Mouse (Mus musculus): ENCODE results near the gene Shc4. TPM values are rescaled to one million over a fixed set of nuclear protein-coding genes. Genes with fewer than 3 reads are reported as not detected.

Shc4 gene
- polyA plus RNA-seq, 1 experiment from 2014 or later, result 0.64 TPM

DNA sequence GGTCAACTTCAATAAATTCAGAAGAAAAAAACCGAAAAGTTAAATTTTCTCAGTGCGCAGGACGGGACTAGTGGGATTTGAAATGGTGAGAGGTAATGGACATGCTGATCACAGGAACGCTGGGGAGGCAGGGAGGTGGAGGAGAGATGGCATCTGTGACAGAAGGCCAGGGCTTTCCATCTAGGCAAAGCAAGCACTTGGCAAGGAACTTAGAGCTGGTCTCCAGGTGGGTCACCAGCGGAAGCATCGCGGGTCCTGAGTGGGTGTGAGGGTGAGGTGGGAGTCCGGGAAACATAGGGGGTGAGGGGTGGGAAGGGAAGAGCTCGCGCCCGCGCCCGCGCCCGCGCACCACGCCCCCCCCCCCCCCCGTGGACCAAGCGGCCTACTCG lies 51.4 kb downstream of the Shc4 start:
- Histone ChIP-seq H3K9me3 (replicated peaks; ENCODE audit: control insufficient read depth, low read length) (no peaks in the 10 kb centered on the region), H3K4me1 (ENCODE audit: control insufficient read depth, low read depth, low read length) (peaks cover 20% of the 10 kb centered on the region), H3K9ac (ENCODE audit: low read depth, low read length) (peak overlapping the region; percentile 80), H3K4me2 (ENCODE audit: low read depth, low read length) (peak overlapping the region; percentile 84), H3K4me3 (ENCODE audit: low read depth, low read length) (peak overlapping the region; percentile 80), H3K27ac (ENCODE audit: low read length) (peak overlapping the region; percentile 93), H3K36me3 (ENCODE audit: control insufficient read depth, insufficient read depth) (no peaks in the 10 kb centered on the region), H3K27me3 (ENCODE audit: control insufficient read depth, insufficient read depth, low read depth, low read length) (no peaks in the 10 kb centered on the region)
- 19% methylated on average over 12 of the region's 20 CpGs for WGBS (ENCODE audit: insufficient replicate concordance)
- peak; percentile 25; the same call in 1 of the 2 replicates for ATAC-seq (ENCODE audit: low read depth)

DNA sequence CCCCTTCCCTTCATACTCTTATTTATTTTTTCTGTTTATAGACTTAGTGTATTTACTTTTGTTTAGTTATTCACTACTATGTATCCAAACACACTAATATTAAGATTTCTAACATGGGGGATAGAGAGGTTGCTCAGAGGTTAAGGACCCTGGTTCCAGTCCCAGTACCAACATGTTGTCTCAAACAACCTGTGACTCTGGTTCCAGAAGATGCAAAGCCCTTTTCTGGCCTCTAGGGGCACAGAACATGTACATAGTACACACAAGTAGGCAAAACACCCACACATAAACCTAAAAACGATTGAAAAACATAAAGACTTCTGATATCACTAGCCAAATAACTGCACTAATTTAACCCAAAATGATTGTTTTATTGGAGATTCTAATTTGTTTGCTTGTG lies 53.1 kb downstream of the Shc4 start:
- Histone ChIP-seq H3K9ac (ENCODE audit: low read depth, low read length) (no peak overlapping the region), H3K9me3 (replicated peaks; ENCODE audit: control insufficient read depth, low read length) (no peaks in the 10 kb centered on the region), H3K27ac (ENCODE audit: low read length) (no peak overlapping the region), H3K4me1 (ENCODE audit: control insufficient read depth, low read depth, low read length) (peaks cover 32% of the 10 kb centered on the region), H3K4me2 (ENCODE audit: low read depth, low read length) (no peak overlapping the region), H3K27me3 (ENCODE audit: control insufficient read depth, insufficient read depth, low read depth, low read length) (no peaks in the 10 kb centered on the region), H3K4me3 (ENCODE audit: low read depth, low read length) (no peak overlapping the region), H3K36me3 (ENCODE audit: control insufficient read depth, insufficient read depth) (no peaks in the 10 kb centered on the region)
- WGBS (ENCODE audit: insufficient replicate concordance), result 35% methylated on average over 1 of the region's 1 CpGs
- ATAC-seq (ENCODE audit: low read depth), result no peak

DNA sequence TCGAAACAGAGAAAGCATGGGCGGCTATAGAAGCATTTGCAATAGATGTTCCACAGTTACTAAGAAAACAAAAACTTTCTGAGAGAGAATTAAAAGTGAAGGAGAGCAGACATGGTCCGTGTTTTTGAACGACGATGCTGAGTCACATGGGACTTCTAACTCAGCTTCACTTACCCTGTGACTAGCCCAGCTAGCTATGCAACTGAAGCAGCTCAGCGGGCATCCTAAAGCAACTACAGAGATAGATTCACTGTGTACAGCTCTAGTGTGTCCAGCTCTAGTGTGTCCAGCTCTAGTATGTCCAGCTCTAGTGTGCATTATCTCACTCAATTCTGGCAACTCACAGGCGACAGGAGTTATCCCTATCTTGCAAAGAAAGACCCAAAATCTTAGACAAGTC lies 56.2 kb downstream of the Shc4 start:
- ATAC-seq (ENCODE audit: low read depth), result no peak
- H3K4me2 ChIP-seq (ENCODE audit: low read depth, low read length), result peak overlapping the region; percentile 49

DNA sequence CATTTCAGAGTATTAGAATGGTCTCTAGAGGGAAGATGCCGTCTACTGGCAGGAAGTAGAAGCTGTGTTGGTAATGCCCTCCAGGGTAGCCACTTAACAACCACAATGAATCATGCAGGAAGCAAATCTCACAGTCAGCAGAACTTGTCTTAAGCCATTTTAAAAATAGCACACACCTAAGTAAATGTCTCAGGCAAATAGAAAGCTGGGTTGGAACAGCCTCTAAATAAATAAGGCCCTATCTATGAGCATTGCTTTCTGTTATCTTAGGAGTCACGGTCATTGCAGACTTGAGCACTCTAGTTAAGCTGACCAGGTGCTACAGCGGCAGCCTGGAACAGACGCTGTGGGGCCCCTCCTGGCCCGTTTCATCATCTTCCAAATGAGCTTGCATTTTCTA lies 56.8 kb downstream of the Shc4 start:
- H3K4me1 ChIP-seq (ENCODE audit: control insufficient read depth, low read depth, low read length), result peaks cover 53% of the 10 kb centered on the region
- H3K36me3 ChIP-seq (ENCODE audit: control insufficient read depth, insufficient read depth), result no peaks in the 10 kb centered on the region

More for the DNA sequence above, 56.2 kb downstream of the Shc4 start:
- WGBS (ENCODE audit: insufficient replicate concordance), result 56% methylated on average over 7 of the region's 7 CpGs
- H3K27ac ChIP-seq (ENCODE audit: low read length), result peak overlapping the region; percentile 86
- H3K9me3 ChIP-seq (replicated peaks; ENCODE audit: control insufficient read depth, low read length), result no peaks in the 10 kb centered on the region
- no peak overlapping the region for H3K9ac ChIP-seq (ENCODE audit: low read depth, low read length)
- H3K4me3 ChIP-seq (ENCODE audit: low read depth, low read length), result no peak overlapping the region
- H3K27me3 ChIP-seq (ENCODE audit: control insufficient read depth, insufficient read depth, low read depth, low read length), result no peaks in the 10 kb centered on the region
- H3K36me3 ChIP-seq (ENCODE audit: control insufficient read depth, insufficient read depth), result no peaks in the 10 kb centered on the region
- H3K4me1 ChIP-seq (ENCODE audit: control insufficient read depth, low read depth, low read length), result peaks cover 52% of the 10 kb centered on the region

DNA sequence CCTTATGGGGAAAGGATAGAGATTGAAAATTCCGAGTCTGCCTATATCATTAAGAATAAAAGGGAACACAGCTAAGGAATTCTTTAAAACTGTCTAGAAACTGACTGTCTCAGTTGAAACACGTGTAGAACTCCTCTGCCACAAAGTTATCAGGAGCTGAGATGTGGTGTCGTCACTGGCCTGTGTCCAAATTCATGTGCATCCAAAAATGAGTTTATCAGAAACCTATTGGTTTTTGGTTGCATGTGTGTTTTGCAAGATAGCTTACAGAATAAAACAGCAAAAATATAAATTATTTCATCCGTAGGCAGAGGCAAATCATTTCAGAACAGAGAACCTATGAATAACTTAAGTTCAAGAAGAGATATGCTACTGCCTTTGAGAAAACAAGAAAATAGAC lies 57.3 kb downstream of the Shc4 start:
- H3K36me3 ChIP-seq (ENCODE audit: control insufficient read depth, insufficient read depth), result no peaks in the 10 kb centered on the region
- H3K4me1 ChIP-seq (ENCODE audit: control insufficient read depth, low read depth, low read length), result peaks cover 54% of the 10 kb centered on the region
- H3K9ac ChIP-seq (ENCODE audit: low read depth, low read length), result no peak overlapping the region
- peak overlapping the region; percentile 49; the same call in 1 of the 2 replicates for H3K4me2 ChIP-seq (ENCODE audit: low read depth, low read length)
- ATAC-seq (ENCODE audit: low read depth), result peak; percentile 45
- peak overlapping the region; percentile 86 for H3K27ac ChIP-seq (ENCODE audit: low read length)
- H3K9me3 ChIP-seq (replicated peaks; ENCODE audit: control insufficient read depth, low read length), result no peaks in the 10 kb centered on the region
- H3K4me3 ChIP-seq (ENCODE audit: low read depth, low read length), result no peak overlapping the region
- WGBS (ENCODE audit: insufficient replicate concordance), result 23% methylated on average over 4 of the region's 4 CpGs
- no peaks in the 10 kb centered on the region for H3K27me3 ChIP-seq (ENCODE audit: control insufficient read depth, insufficient read depth, low read depth, low read length)

More for the DNA sequence above, 56.8 kb downstream of the Shc4 start:
- no peaks in the 10 kb centered on the region for H3K27me3 ChIP-seq (ENCODE audit: control insufficient read depth, insufficient read depth, low read depth, low read length)
- peak overlapping the region; percentile 49 for H3K4me2 ChIP-seq (ENCODE audit: low read depth, low read length)
- ATAC-seq (ENCODE audit: low read depth), result peak; percentile 76
- no peaks in the 10 kb centered on the region for H3K9me3 ChIP-seq (replicated peaks; ENCODE audit: control insufficient read depth, low read length)
- peak overlapping the region; percentile 86 for H3K27ac ChIP-seq (ENCODE audit: low read length)
- 0 out of 2 replicates have a peak overlapping the region, but pooled peaks have one; percentile 3 for H3K4me3 ChIP-seq (ENCODE audit: low read depth, low read length)
- H3K9ac ChIP-seq (ENCODE audit: low read depth, low read length), result no peak overlapping the region
- 3% methylated on average over 5 of the region's 5 CpGs for WGBS (ENCODE audit: insufficient replicate concordance)

DNA sequence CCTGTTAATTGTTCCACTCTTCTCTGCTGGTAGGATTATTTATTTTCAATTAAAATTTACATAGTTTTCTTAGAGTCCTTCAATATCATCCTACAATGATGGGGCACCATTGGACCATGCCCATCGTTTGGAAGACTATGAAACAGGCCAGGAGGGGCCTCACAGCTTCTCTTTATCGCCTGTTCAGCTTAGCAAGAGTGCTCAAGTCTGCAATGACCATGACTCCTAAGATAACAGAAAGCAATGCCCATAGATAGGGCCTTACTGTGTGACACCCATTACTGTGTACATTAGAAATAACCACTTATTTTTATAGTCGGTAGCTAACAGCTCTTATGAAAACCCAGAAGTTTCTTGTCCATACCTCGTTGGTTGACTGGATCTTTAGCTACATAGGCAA lies 58.0 kb downstream of the Shc4 start:
- WGBS (ENCODE audit: insufficient replicate concordance), result 31% methylated on average over 4 of the region's 4 CpGs
- ATAC-seq (ENCODE audit: low read depth), result peak; percentile 90
- H3K36me3 ChIP-seq (ENCODE audit: control insufficient read depth, insufficient read depth), result no peaks in the 10 kb centered on the region
- H3K4me2 ChIP-seq (ENCODE audit: low read depth, low read length), result peak overlapping the region; percentile 30
- no peaks in the 10 kb centered on the region for H3K9me3 ChIP-seq (replicated peaks; ENCODE audit: control insufficient read depth, low read length)
- H3K9ac ChIP-seq (ENCODE audit: low read depth, low read length), result no peak overlapping the region
- H3K27me3 ChIP-seq (ENCODE audit: control insufficient read depth, insufficient read depth, low read depth, low read length), result no peaks in the 10 kb centered on the region
- H3K4me3 ChIP-seq (ENCODE audit: low read depth, low read length), result no peak overlapping the region
- peak overlapping the region; percentile 73 for H3K27ac ChIP-seq (ENCODE audit: low read length)
- peaks cover 57% of the 10 kb centered on the region for H3K4me1 ChIP-seq (ENCODE audit: control insufficient read depth, low read depth, low read length)

DNA sequence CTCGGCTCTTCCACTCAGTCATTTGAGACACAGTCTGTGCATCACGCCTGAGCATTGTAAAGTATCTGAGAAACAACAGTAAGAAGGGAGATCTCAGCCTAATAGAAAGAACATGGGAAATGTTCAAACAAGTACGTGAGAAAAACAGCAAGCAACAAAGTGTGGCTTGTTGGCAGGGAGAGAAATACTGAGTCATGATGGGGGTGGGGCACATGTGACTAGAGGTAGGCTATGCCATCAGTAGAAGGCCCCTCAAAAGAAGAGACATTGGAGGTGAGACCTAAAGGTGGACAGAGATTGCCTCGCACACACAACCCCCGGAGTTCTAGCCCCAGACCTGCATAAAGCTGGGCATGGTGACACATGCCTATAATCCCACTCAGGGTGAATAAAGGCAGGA lies 58.7 kb downstream of the Shc4 start:
- 70% methylated on average over 5 of the region's 5 CpGs for WGBS (ENCODE audit: insufficient replicate concordance)
- Histone ChIP-seq H3K4me2 (ENCODE audit: low read depth, low read length) (no peak overlapping the region), H3K9ac (ENCODE audit: low read depth, low read length) (no peak overlapping the region), H3K4me1 (ENCODE audit: control insufficient read depth, low read depth, low read length) (peaks cover 64% of the 10 kb centered on the region), H3K9me3 (replicated peaks; ENCODE audit: control insufficient read depth, low read length) (no peaks in the 10 kb centered on the region), H3K27ac (ENCODE audit: low read length) (peak overlapping the region; percentile 75), H3K27me3 (ENCODE audit: control insufficient read depth, insufficient read depth, low read depth, low read length) (no peaks in the 10 kb centered on the region), H3K4me3 (ENCODE audit: low read depth, low read length) (no peak overlapping the region), H3K36me3 (ENCODE audit: control insufficient read depth, insufficient read depth) (no peaks in the 10 kb centered on the region)
- ATAC-seq (ENCODE audit: low read depth), result peak; percentile 40; the same call in 1 of the 2 replicates

DNA sequence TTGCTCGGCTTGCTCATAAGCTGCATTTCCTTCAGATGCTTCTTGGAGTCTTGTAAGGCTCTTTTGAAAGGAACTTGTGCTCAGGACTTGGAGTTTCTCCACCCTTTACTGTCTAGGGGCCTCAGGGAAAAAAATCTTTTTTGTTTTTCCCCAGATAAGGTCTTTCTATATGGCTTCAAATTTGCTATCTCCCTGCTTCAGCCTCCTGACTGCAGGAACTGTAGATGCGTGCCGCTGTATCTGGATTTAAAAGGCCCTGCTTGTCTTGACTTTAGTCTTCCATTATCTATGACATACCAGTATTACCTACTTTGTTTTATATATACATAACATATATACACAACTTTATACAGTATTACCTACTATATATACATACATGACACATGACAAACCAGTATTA lies 61.4 kb downstream of the Shc4 start:
- Histone ChIP-seq H3K4me2 (ENCODE audit: low read depth, low read length) (no peak overlapping the region), H3K4me3 (ENCODE audit: low read depth, low read length) (no peak overlapping the region), H3K4me1 (ENCODE audit: control insufficient read depth, low read depth, low read length) (peaks cover 57% of the 10 kb centered on the region), H3K9ac (ENCODE audit: low read depth, low read length) (no peak overlapping the region), H3K9me3 (replicated peaks; ENCODE audit: control insufficient read depth, low read length) (no peaks in the 10 kb centered on the region), H3K27me3 (ENCODE audit: control insufficient read depth, insufficient read depth, low read depth, low read length) (no peaks in the 10 kb centered on the region), H3K36me3 (ENCODE audit: control insufficient read depth, insufficient read depth) (no peaks in the 10 kb centered on the region), H3K27ac (ENCODE audit: low read length) (no peak overlapping the region)
- WGBS (ENCODE audit: insufficient replicate concordance), result 39% methylated on average over 3 of the region's 3 CpGs
- no peak for ATAC-seq (ENCODE audit: low read depth)

DNA sequence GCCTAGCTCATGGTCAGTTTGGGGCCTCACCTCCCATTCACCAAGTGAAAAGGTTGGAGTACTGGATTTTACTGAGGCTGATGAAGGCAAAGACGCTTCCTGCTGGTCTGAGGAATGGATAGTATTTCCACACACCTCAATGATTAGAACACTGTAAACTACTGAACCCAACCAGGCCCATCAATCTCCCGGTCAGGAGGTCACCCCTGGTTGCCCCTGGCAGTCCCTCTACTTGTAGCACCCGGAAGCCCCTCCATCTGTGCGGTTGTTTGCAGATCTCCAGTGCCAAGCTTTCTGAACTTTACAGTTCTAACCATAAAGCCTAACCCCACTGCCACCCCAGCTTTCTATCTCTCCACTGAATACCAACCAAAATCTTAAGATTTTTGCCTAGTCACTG lies 62.8 kb downstream of the Shc4 start:
- H3K36me3 ChIP-seq (ENCODE audit: control insufficient read depth, insufficient read depth), result no peaks in the 10 kb centered on the region
- whole genome bisulfite sequencing (ENCODE audit: insufficient replicate concordance), result 72% methylated on average over 4 of the region's 4 CpGs
- H3K27ac ChIP-seq (ENCODE audit: low read length), result no peak overlapping the region
- peak overlapping the region; percentile 19; the same call in 1 of the 2 replicates for H3K9ac ChIP-seq (ENCODE audit: low read depth, low read length)
- H3K4me1 ChIP-seq (ENCODE audit: control insufficient read depth, low read depth, low read length), result peaks cover 48% of the 10 kb centered on the region
- no peaks in the 10 kb centered on the region for H3K27me3 ChIP-seq (ENCODE audit: control insufficient read depth, insufficient read depth, low read depth, low read length)
- H3K9me3 ChIP-seq (replicated peaks; ENCODE audit: control insufficient read depth, low read length), result no peaks in the 10 kb centered on the region
- H3K4me3 ChIP-seq (ENCODE audit: low read depth, low read length), result no peak overlapping the region
- no peak for ATAC-seq (ENCODE audit: low read depth)
- no peak overlapping the region for H3K4me2 ChIP-seq (ENCODE audit: low read depth, low read length)
